Mouse (Mus musculus) stomach, embryonic 14.5 days (tissue): ENCODE data around the gene Pik3r6. TPM values are rescaled to one million over a fixed set of nuclear protein-coding genes. Genes with fewer than 3 reads are reported as not detected.

Experiments
- ATAC-seq: fragments of 200-750 bp; cut with Nextera tagmentation; 2 replicates; pipeline ENCODE4 v1.8.0; 2017; ENCODE audit warnings: low read depth, moderate TSS enrichment; ENCODE audit not compliant: insufficient number of reproducible peaks, insufficient read depth, low FRiP score
- H3K27ac ChIP-seq: fragments of 300-500 bp; sonication (generic); 2 replicates; pipeline ENCODE4 v1.5.1; 2014; ENCODE audit warnings: mild to moderate bottlenecking, low read length, moderate library complexity, mixed read lengths
- H3K27me3 ChIP-seq: fragments of 300-500 bp; sonication (generic); 2 replicates; pipeline ENCODE4 v1.6.1; 2014; ENCODE audit warnings: low read length, control low read depth, mixed read lengths; ENCODE audit not compliant: control insufficient read depth, insufficient read depth
- H3K36me3 ChIP-seq: fragments of 300-500 bp; sonication (generic); 2 replicates; pipeline ENCODE4 v1.6.1; 2014; ENCODE audit warnings: mild to moderate bottlenecking, control low read depth, low read length, moderate library complexity, mixed read lengths; ENCODE audit not compliant: control insufficient read depth, insufficient read depth
- H3K4me1 ChIP-seq: fragments of 300-500 bp; sonication (generic); 2 replicates; pipeline ENCODE4 v1.6.1; 2014; ENCODE audit warnings: low read length, control low read depth, mixed read lengths; ENCODE audit not compliant: control insufficient read depth, insufficient read depth
- H3K4me2 ChIP-seq: fragments of 300-500 bp; sonication (generic); replicated peaks from 2 replicates; pipeline ENCODE4 v1.6.1; 2014; ENCODE audit warnings: low read depth, low read length, control low read depth
- H3K4me3 ChIP-seq: fragments of 300-500 bp; sonication (generic); 2 replicates; pipeline ENCODE4 v1.5.1; 2014; ENCODE audit warnings: low read depth, low read length, control low read depth
- H3K9ac ChIP-seq: fragments of 300-500 bp; sonication (generic); replicated peaks from 2 replicates; pipeline ENCODE4 v1.6.1; 2014; ENCODE audit warnings: low read depth, mild to moderate bottlenecking, control low read depth, low read length, moderate library complexity, mixed read lengths
- H3K9me3 ChIP-seq: fragments of 300-500 bp; sonication (generic); 2 replicates; pipeline ENCODE4 v1.6.1; 2016; ENCODE audit warnings: low read depth, low read length, control low read depth; ENCODE audit not compliant: control insufficient read depth
- WGBS: fragments of 180-500 bp; shearing (Covaris S2); extraction: QIAGEN DNeasy Blood & Tissue Kit; methylation state at CpG from one replicate; pipeline ENCODE4 v1.1.7; 2014; 5-methylcytosine and 5-hydroxymethylcytosine counted together
- polyA plus RNA-seq: library from polyadenylated mRNA; unstranded; fragments of >200 nt; fragmentation: Nextera tagmentation; extraction: Ambion mirVana; gene quantifications from 2 replicates; pipeline ENCODE4 v1.2.1, GENCODE M21; 2014

Gene Pik3r6
- polyA plus RNA-seq, 1 experiment from 2014 or later = 4.1 TPM

GRCm38 (mm10) chr11:68467962-68468612, 34.7 kb upstream of the Pik3r6 start:
- Histone ChIP-seq H3K4me3 (no peak overlapping the region), H3K27ac (no peak overlapping the region), H3K27me3 (no peaks in the 10 kb centered on the region), H3K4me1 (no peaks in the 10 kb centered on the region), H3K9me3 (no peaks in the 10 kb centered on the region), H3K36me3 (no peaks in the 10 kb centered on the region), H3K4me2 (no peak overlapping the region), H3K9ac (no peak overlapping the region)
- ATAC-seq = no peak
- 74% methylated on average over 9 of the region's 9 CpGs for WGBS

GRCm38 (mm10) chr11:68468886-68469285, 33.9 kb upstream of the Pik3r6 start:
- H3K36me3 ChIP-seq = no peaks in the 10 kb centered on the region
- no peaks in the 10 kb centered on the region for H3K4me1 ChIP-seq
- no peak overlapping the region for H3K27ac ChIP-seq
- no peaks in the 10 kb centered on the region for H3K27me3 ChIP-seq
- WGBS = 83% methylated on average over 4 of the region's 4 CpGs
- no peak overlapping the region for H3K4me2 ChIP-seq
- H3K4me3 ChIP-seq = no peak overlapping the region
- ATAC-seq = no peak
- H3K9me3 ChIP-seq = no peaks in the 10 kb centered on the region
- H3K9ac ChIP-seq = no peak overlapping the region

- Histone ChIP-seq H3K4me3 (no peak overlapping the region), H3K4me1 (no peaks in the 10 kb centered on the region), H3K9ac (no peak overlapping the region), H3K4me2 (no peak overlapping the region), H3K27ac (no peak overlapping the region), H3K9me3 (no peaks in the 10 kb centered on the region), H3K36me3 (no peaks in the 10 kb centered on the region), H3K27me3 (no peaks in the 10 kb centered on the region)
- no peak for ATAC-seq
- 82% methylated on average over 5 of the region's 5 CpGs for WGBS
These were observed 30.5 kb upstream of the Pik3r6 start for GRCm38 (mm10) chr11:68472162-68472849.

GRCm38 (mm10) chr11:68474600-68474999, 28.2 kb upstream of the Pik3r6 start:
- WGBS = 78% methylated on average over 6 of the region's 6 CpGs

GRCm38 (mm10) chr11:68475676-68476075, 27.1 kb upstream of the Pik3r6 start:
- Histone ChIP-seq H3K4me3 (no peak overlapping the region), H3K9ac (no peak overlapping the region), H3K4me2 (no peak overlapping the region), H3K4me1 (no peaks in the 10 kb centered on the region), H3K9me3 (no peaks in the 10 kb centered on the region), H3K27me3 (no peaks in the 10 kb centered on the region), H3K36me3 (no peaks in the 10 kb centered on the region), H3K27ac (no peak overlapping the region)
- WGBS = 79% methylated on average over 7 of the region's 7 CpGs
- ATAC-seq = no peak

More at GRCm38 (mm10) chr11:68474600-68474999, 28.2 kb upstream of the Pik3r6 start:
- Histone ChIP-seq H3K36me3 (no peaks in the 10 kb centered on the region), H3K27me3 (no peaks in the 10 kb centered on the region), H3K4me1 (no peaks in the 10 kb centered on the region), H3K4me3 (no peak overlapping the region), H3K9ac (no peak overlapping the region), H3K9me3 (no peaks in the 10 kb centered on the region), H3K27ac (no peak overlapping the region), H3K4me2 (no peak overlapping the region)
- no peak for ATAC-seq

GRCm38 (mm10) chr11:68477661-68478060, 25.2 kb upstream of the Pik3r6 start:
- H3K4me3 ChIP-seq = no peak overlapping the region
- H3K9ac ChIP-seq = no peak overlapping the region
- H3K4me2 ChIP-seq = no peak overlapping the region
- no peaks in the 10 kb centered on the region for H3K9me3 ChIP-seq
- no peaks in the 10 kb centered on the region for H3K4me1 ChIP-seq
- ATAC-seq = no peak
- 75% methylated on average over 6 of the region's 6 CpGs for WGBS
- no peaks in the 10 kb centered on the region for H3K36me3 ChIP-seq
- no peak overlapping the region for H3K27ac ChIP-seq
- H3K27me3 ChIP-seq = no peaks in the 10 kb centered on the region

- Histone ChIP-seq H3K27ac (no peak overlapping the region), H3K27me3 (no peaks in the 10 kb centered on the region), H3K9ac (no peak overlapping the region), H3K4me1 (no peaks in the 10 kb centered on the region), H3K4me3 (no peak overlapping the region), H3K9me3 (no peaks in the 10 kb centered on the region), H3K36me3 (no peaks in the 10 kb centered on the region), H3K4me2 (no peak overlapping the region)
- ATAC-seq = no peak
- 77% methylated on average over 3 of the region's 3 CpGs for WGBS
These were observed 24.2 kb upstream of the Pik3r6 start for GRCm38 (mm10) chr11:68478574-68478981.

GRCm38 (mm10) chr11:68480660-68481059, 22.2 kb upstream of the Pik3r6 start:
- ATAC-seq = no peak
- Histone ChIP-seq H3K4me2 (no peak overlapping the region), H3K27ac (no peak overlapping the region), H3K4me1 (no peaks in the 10 kb centered on the region), H3K9ac (no peak overlapping the region), H3K4me3 (no peak overlapping the region), H3K27me3 (no peaks in the 10 kb centered on the region), H3K9me3 (no peaks in the 10 kb centered on the region), H3K36me3 (no peaks in the 10 kb centered on the region)
- WGBS = 89% methylated on average over 4 of the region's 4 CpGs
